1 mouse cellular context compared by ENCODE assay signal in the genomic region with DNA sequence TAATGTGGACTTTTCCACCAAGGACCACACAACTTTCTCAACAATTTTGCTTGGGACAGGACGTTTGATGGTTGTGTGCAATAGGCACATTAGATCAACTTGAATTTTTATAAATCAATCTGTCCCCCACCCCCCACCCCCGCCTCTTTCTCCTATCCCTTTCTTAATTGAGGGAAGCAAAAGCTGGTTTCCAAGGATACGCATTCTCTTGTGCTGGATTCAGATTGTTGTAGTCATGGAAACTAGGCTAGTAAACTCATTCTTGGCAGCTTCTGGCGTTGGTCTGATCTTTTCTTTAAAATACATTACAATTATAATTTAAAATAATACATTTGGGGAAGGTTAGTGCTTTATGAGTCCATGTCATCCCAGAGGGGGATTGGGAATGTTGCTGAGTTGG.
TF ChIP-seq lines count a peak whose summit lies in the region.

No protein-coding gene starts in this region.

TF ChIP-seq in MEL, 35 proteins besides CTCF, POLR2A, EP300 and RAD21:
- TF ChIP-seq CHD1 (IDR thresholded peaks at IDR 0.05; ENCODE audit: low read depth, low read length): no peak
